Mouse (Mus musculus) testis, adult 2 months (tissue): Measurements from ENCODE around the gene Speg.

Experiments used
- CTCF ChIP-seq: fragments of 200-500 bp; IDR thresholded peaks from 2 replicates; pipeline ENCODE4 v1.5.1; 2012; ENCODE audit warnings: low read depth, mild to moderate bottlenecking, inconsistent platforms, low read length, moderate library complexity; ENCODE audit not compliant: control insufficient read depth, insufficient read depth, insufficient replicate concordance
- POLR2A ChIP-seq: fragments of 200-500 bp; IDR thresholded peaks from 2 replicates; pipeline ENCODE4 v1.6.1; 2012; ENCODE audit warnings: low read depth, mild to moderate bottlenecking, inconsistent platforms, low read length, moderate library complexity; ENCODE audit not compliant: control insufficient read depth

- TF ChIP-seq POLR2A (no peak), CTCF (no peak)
Measured at GRCm38 (mm10) chr1:75458025-75458788, 83.1 kb downstream of the Speg start.
